Mouse (Mus musculus) left cerebral cortex, postnatal 36 days (tissue): ENCODE data around the gene Gm26620. TPM values are rescaled to one million over a fixed set of nuclear protein-coding genes. Genes with fewer than 3 reads are reported as not detected.

Experiments used
- DNase-seq, 2 experiments: peaks; one replicate each; pipeline ENCODE4 v3.0.0; 2021 to 2022; ENCODE audit warnings: low spot score in 2 of 2, mixed read lengths in 1 of 2
- intact Hi-C: fragments of 180-260 bp; cut with DNase I; formaldehyde crosslinking; loops from one replicate; pipeline ENCODE4 v1.15.1; 2025
- total RNA-seq, 2 experiments: library from RNA; stranded (reverse); gene quantifications; 2 replicates each; pipeline ENCODE4 v1.2.3; 2021

Gm26620 gene
- total RNA-seq, 2 experiments from 2014 or later = 0.54 TPM; not detected in 1

GRCm38 (mm10) chr1:170903485-170903884 lies 18.6 kb downstream of the Gm26620 start:
- intact Hi-C loops = loop anchor here (10.0 kb wide), 1 partner anchor 201 kb away; no protein-coding TSS in a partner anchor
- DNase-seq = no peak

GRCm38 (mm10) chr1:170907111-170907455 lies 22.2 kb downstream of the Gm26620 start:
- intact Hi-C loops = loop anchor here (10.0 kb wide), 1 partner anchor 198 kb away; no protein-coding TSS in a partner anchor
- no peak for DNase-seq

- intact Hi-C loops = loop anchor here (10.0 kb wide), 1 partner anchor 197 kb away; no protein-coding TSS in a partner anchor
- DNase-seq = peak; percentile 35 to 60
Observed at GRCm38 (mm10) chr1:170907456-170908191, 22.8 kb downstream of the Gm26620 start.

DNA sequence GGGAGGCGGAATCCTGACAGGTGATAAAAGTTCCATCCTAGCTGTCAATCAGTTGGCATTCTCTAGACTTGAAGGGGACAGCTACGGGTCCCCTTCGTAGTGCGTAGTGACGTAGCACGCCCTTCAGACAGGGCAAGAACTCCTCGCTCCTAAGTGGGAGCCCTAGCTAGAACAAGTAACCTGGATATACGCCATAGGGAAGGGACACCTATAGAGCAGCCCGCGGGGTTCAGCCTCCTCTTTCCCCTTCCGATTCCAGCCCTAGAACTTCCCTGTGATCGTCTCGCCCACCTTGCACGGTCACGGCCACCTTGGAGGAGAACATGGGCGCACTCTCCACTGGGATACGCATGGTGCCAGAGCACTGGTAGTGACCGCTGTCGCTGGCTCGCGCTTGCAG lies 23.5 kb downstream of the Gm26620 start:
- no peak for DNase-seq
- intact Hi-C loops = loop anchor here (10.0 kb wide), 1 partner anchor 196 kb away; no protein-coding TSS in a partner anchor

DNA sequence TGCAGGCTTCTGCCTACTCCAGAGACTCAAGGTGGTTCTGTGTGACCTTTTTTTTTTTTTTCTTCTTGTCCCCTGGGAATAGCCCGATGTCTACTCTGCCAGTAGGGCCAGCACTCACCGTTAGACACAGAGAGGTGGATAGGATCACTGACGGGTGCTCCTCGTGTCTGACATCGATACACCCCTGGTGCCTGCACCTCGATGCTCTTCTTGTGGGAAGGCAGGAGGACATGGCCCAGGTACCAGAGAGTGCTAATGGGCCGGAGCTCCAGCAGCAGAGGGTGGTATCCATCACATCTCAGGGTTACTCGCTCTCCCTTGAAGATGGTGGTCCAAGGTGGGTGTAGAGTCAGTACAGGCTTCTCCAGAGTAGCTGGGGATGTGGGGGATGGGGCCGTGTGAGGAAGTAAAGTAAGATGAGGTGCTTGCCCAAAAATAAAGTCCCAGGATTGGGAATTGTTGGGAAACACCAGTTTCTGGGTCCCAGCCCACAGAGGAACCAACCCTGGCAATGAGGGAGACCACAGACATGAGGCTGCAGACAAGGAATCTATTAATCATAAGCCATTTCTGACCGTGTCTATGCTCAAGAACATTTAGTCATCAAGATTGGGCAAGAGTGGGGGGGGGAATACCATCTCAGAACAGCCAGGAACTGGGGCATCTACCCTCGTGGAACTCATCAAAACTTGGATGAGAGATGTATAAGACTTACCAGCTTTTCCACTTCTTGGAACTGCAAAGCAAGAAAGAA lies 27.2 kb downstream of the Gm26620 start:
- intact Hi-C loops = no loop called here
- no peak for DNase-seq

DNA sequence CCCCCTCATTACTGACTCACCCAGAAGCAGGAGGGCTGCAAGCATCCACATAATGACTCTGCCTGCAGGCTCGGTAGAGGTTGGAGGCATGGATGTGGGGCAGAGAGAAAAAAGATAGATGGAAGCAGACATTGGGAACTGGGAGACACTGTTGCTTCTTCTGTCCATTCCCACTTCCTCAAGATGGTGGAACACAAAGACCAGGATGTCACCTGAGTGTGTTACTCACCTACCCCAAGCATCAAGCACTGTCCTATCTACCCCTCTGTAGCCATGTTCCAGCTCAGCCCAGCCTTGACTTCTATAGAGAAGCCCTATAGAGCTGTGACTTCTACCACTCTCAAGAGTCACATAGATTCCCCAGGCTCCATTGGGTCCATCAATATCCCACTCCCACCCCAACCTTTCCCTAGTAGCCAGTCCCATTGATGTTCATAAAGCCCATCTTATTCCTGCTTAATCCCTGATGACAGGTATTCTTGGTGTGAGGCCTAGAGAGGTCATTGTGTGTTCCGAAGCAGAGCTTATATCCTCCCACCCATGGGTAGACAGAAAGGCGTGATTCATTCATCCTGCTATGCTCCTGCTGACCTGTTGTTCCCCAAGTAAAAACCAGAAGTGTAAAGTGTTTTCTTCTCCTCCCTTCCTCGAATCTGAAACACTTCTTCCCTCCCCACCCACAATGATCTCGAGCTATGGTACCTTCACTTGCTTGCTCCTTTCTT lies 28.2 kb downstream of the Gm26620 start, which contains the start of gene Fcrlb:
Gene Fcrlb, minus strand, starts transcription at position 51 of the 725 bp plus-strand sequence.
- intact Hi-C loops = no loop called here
- no peak for DNase-seq

DNA sequence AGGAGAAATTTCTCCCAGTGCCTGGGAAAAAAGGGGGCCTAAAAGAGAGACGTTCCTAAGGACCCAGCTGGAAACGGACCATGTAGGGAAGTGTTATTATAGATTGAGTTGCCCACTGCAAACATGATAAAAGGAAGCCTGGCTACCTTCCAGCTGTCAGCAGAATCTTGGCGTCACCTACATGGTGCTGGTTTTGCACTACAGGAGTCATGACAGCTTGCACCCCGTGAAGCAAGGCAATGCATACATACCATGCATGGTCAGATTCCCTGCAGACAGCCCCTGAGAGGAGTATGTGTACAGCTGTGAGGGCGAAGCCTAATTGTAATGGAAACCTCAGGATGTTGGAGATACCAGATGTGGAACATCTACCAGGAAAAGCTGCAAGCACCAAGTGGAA lies 30.8 kb downstream of the Gm26620 start:
- intact Hi-C loops = no loop called here

GRCm38 (mm10) chr1:170919308-170919707 lies 34.4 kb downstream of the Gm26620 start:
- no peak for DNase-seq
- intact Hi-C loops = no loop called here

More for the DNA sequence above, 30.8 kb downstream of the Gm26620 start:
- no peak for DNase-seq

DNA sequence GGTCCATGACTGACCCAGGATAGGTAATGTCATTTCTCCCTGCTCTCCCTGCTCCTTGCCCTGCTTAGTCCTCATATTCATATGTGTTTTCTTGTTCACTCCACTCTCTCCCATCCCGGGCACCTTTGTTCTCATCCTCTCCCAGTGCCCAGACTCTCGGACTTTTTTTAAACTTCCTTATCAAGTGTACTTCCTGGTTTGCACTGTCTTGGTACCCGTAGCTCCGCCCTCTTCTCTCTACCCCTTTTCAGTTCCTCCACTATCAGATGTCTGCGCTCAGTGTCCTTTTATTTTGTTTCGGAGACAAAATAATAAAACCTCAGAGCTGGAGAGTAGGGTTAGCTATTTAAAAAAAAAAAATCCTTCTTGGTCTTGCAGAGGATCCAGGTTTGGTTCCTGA lies 39.6 kb downstream of the Gm26620 start:
- intact Hi-C loops = no loop called here
- DNase-seq = no peak

DNA sequence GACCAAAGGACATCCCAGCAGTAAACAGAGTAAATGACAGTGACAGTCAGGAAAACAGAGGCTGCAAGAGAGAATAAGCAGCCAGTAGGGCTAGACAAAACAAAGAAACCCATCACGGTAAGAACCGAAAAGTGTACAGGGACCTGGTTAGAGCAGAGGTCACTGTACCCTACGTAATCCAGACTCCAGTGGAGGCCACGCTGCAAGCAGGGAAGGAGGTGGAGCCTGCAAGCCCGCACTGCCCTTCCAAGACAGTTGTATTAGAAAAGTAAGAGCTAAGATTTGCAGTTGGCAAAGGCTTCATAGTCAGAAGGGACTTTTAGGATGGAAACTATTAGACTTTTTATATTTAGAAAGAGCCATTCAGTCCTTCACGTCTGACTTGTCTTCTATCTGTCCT lies 42.1 kb downstream of the Gm26620 start:
- no peak for DNase-seq
- intact Hi-C loops = no loop called here

- DNase-seq = no peak
- intact Hi-C loops = no loop called here
Observed at GRCm38 (mm10) chr1:170927378-170927777, 42.5 kb downstream of the Gm26620 start, which contains the start of gene Fcrla. TSS of gene Fcrla (minus strand) at chr1:170927583.

- no peak for DNase-seq
- intact Hi-C loops = no loop called here
Observed at GRCm38 (mm10) chr1:170928467-170928866, 43.6 kb downstream of the Gm26620 start.

- intact Hi-C loops = no loop called here
- no peak for DNase-seq
Observed at GRCm38 (mm10) chr1:170929245-170929644, 44.4 kb downstream of the Gm26620 start.

GRCm38 (mm10) chr1:170932043-170932442 lies 47.2 kb downstream of the Gm26620 start:
- intact Hi-C loops = no loop called here
- no peak for DNase-seq

GRCm38 (mm10) chr1:170933386-170933920 lies 48.6 kb downstream of the Gm26620 start:
- intact Hi-C loops = no loop called here
- no peak for DNase-seq

- intact Hi-C loops = no loop called here
Observed at GRCm38 (mm10) chr1:170933940-170934339, 49.1 kb downstream of the Gm26620 start.

DNA sequence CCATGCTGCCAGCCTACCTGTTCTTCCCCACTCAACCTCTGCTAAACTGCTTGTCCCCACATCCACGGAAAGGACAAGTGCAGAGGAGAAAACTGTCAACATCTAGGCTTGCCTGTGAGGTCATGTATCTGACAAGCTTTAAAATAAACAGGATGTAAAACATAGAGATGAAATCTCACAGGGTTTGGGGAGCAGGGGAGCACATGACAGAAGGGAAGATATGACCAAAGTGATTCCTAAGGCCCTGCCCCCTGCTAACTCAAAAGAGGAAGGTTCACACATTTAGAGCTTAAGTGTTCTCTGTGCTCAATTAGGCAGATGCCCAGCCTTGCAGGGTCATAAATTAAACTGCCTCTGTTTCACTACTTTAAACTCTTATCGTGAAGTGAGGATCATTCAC lies 49.5 kb downstream of the Gm26620 start:
- intact Hi-C loops = no loop called here

More at GRCm38 (mm10) chr1:170933940-170934339, 49.1 kb downstream of the Gm26620 start:
- DNase-seq = no peak

More for the DNA sequence above, 49.5 kb downstream of the Gm26620 start:
- DNase-seq = no peak
